Mouse (Mus musculus) MEL (cell line): ENCODE measurements at regions not wholly inside any gene's neighbourhood (a gene's known extent, or its start where the extent isn't known, plus 50 kb on each side); places are given as distances from the start of the nearest gene placed in this dataset.

Experiments
- CTCF ChIP-seq, 3 experiments: IDR thresholded peaks in 2 of 3; conservative IDR thresholded peaks in 1 of 3; 2 replicates each; pipeline ENCODE4 v1.5.1; 2011 to 2012; ENCODE audit warnings: low read length in 3 of 3, low read depth in 2 of 3, mild to moderate bottlenecking in 2 of 3, improper control_type of control experiment in 1 of 3, inconsistent platforms in 1 of 3, mixed read lengths in 1 of 3, moderate library complexity in 1 of 3; ENCODE audit not compliant: control insufficient read depth in 1 of 3, insufficient read depth in 1 of 3, poor library complexity in 1 of 3, severe bottlenecking in 1 of 3
- NRF1 ChIP-seq: IDR thresholded peaks from 2 replicates; pipeline ENCODE4 v1.6.1; 2014; ENCODE audit warnings: low read depth, mild to moderate bottlenecking, inconsistent platforms, low read length, improper control_type of control experiment, moderate library complexity; ENCODE audit not compliant: poor library complexity, insufficient read depth, severe bottlenecking
- POLR2A ChIP-seq, 2 experiments: IDR thresholded peaks; 2 replicates each; pipeline ENCODE4 v1.6.1; 2011 to 2012; ENCODE audit warnings: low read length in 2 of 2, mild to moderate bottlenecking in 2 of 2, control low read depth in 1 of 2, improper control_type of control experiment in 1 of 2, low read depth in 1 of 2, moderate library complexity in 1 of 2; ENCODE audit not compliant: control insufficient read depth in 1 of 2, insufficient read depth in 1 of 2, poor library complexity in 1 of 2
- TAL1 ChIP-seq: IDR thresholded peaks from 2 replicates; pipeline ENCODE4 v1.6.1; 2012; ENCODE audit warnings: mild to moderate bottlenecking, inconsistent platforms, low read length, moderate library complexity, mixed read lengths
- TCF12 ChIP-seq: IDR thresholded peaks from 2 replicates; pipeline ENCODE4 v1.6.1; 2014; ENCODE audit warnings: low read depth, mild to moderate bottlenecking, inconsistent platforms, low read length, improper control_type of control experiment, moderate library complexity
- USF1 ChIP-seq: IDR thresholded peaks from 2 replicates; pipeline ENCODE4 v1.6.1; 2014; ENCODE audit warnings: low read depth, mild to moderate bottlenecking, inconsistent platforms, low read length, improper control_type of control experiment, moderate library complexity
- ZC3H11A ChIP-seq: IDR thresholded peaks from 2 replicates; pipeline ENCODE4 v1.6.1; 2012; ENCODE audit warnings: low read depth, mild to moderate bottlenecking, inconsistent platforms, low read length, improper control_type of control experiment

- TF ChIP-seq NRF1 (no peak), TCF12 (no peak), ZC3H11A (no peak), CTCF (IDR thresholded peaks at IDR 0.05 in 2 of 3, conservative IDR thresholded peaks at IDR 0.05 in 1 of 3; ENCODE audit: control insufficient read depth in 1 of 3, insufficient read depth in 1 of 3, low read depth in 2 of 3, low read length in 3 of 3, poor library complexity in 1 of 3, severe bottlenecking in 1 of 3) (no peak), TAL1 (no peak), USF1 (no peak), POLR2A (IDR thresholded peaks at IDR 0.05; ENCODE audit: control insufficient read depth in 1 of 2, insufficient read depth in 1 of 2, low read depth in 1 of 2, low read length in 2 of 2, poor library complexity in 1 of 2) (no peak)
Measured at GRCm38 (mm10) chr2:160510635-160511421, 134.9 kb upstream of the Top1 start.
